Mouse (Mus musculus) testis, postnatal 10 days (tissue): Measurements from ENCODE around the gene Zup1.
"Not testable (repeated sequence)": the region's sequence is repeated elsewhere in the genome, so short reads cannot be mapped to it uniquely, and the experiment has no call there.

ENCODE experiments used
- DNase-seq: peaks from one replicate; pipeline ENCODE4 v3.0.0; 2021; ENCODE audit warnings: low spot score

The Zup1 gene

GRCm38 (mm10) chr10:33950803-33951583 is at the start of gene Zup1:
TSS of gene Zup1 (minus strand) at chr10:33951269.
- peak; percentile 88 for DNase-seq

- no peak for DNase-seq
These were observed 47.3 kb upstream of the Zup1 start for GRCm38 (mm10) chr10:33998397-33998796.

GRCm38 (mm10) chr10:33996686-33997085 is 45.6 kb upstream of the Zup1 start:
- DNase-seq = not testable (repeated sequence)

- DNase-seq = peak; percentile 64
These were observed 35.7 kb upstream of the Zup1 start for GRCm38 (mm10) chr10:33986771-33987170.

GRCm38 (mm10) chr10:33974781-33975494 is 23.9 kb upstream of the Zup1 start:
- no peak for DNase-seq

DNA sequence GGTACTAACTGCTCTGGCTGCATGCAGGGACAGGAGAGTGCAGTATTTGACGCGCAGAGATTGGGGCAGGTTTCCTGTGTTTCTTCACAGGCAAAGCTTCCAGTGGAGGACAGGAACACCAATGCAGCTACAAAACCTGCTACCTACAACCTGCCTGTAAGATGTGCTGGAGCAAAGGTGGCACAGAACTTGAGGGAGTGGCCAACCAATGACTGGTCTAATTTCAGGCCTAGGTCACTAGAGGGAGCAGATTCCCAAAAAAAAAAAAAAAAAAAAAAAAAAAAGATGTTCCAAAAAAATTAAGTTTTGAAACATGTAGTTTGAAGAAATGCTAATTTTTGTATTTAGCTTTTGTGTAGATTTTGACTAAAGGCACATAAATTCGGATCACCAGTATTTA is 1.4 kb upstream of the Zup1 start:
- no peak for DNase-seq

GRCm38 (mm10) chr10:33946336-33946735 is 4.7 kb downstream of the Zup1 start:
- DNase-seq = no peak

DNA sequence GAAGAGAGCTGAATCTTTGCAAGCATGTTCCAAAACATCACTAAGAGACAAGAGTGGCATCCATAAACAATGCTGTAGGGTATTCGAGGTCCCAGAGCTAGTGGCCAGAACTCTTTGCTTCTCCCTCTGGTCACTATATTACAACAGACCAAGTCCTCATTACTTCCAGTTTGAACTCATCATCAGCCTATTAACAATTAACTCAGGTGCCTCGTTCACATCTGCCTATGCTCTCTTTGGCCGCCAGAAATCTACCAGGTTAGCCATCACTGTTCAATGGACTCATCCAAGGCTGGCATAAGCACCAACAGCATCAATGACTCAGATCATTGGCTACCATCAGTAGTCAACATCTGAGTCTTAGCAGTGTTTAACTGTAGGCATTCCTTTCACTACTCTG is 5.7 kb downstream of the Zup1 start:
- no peak for DNase-seq

DNA sequence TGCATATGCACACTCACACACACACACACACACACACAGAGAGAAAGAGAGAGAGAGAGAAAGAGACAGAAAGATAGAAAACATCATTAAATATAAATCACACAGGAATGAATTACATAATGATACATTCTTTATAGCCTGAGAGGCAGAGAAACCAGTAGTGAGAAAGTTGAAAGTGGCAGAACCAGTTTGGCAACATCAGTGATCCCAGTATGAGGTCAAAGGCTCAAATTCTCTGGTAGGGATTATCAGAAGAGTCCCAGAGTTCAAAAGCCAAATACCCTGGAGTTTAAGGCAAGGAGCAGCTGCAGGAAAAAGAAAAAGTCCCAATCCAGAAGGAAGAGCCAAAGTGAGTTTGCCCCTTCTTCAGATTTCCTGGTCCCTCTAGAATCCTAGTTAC is 10.4 kb downstream of the Zup1 start:
- no peak for DNase-seq

DNA sequence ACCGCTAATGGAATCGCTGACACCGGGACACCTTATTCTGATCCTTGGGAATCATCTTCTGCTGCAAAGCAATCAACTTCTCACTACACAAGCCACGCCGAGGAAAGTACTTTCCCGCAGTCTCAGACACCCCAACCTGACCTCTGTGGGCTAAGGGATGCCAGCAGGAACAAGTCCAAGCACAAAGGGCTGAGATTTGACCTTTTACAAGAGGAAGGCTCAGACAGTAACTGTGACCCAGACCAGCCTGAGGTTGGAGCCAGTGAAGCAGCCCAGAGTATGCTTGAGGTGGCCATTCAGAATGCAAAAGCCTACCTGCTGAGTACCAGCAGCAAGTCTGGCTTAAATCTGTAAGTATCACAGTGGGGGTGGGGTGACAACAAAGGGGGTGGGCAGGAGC is 45.6 kb downstream of the Zup1 start:
- no peak for DNase-seq

DNA sequence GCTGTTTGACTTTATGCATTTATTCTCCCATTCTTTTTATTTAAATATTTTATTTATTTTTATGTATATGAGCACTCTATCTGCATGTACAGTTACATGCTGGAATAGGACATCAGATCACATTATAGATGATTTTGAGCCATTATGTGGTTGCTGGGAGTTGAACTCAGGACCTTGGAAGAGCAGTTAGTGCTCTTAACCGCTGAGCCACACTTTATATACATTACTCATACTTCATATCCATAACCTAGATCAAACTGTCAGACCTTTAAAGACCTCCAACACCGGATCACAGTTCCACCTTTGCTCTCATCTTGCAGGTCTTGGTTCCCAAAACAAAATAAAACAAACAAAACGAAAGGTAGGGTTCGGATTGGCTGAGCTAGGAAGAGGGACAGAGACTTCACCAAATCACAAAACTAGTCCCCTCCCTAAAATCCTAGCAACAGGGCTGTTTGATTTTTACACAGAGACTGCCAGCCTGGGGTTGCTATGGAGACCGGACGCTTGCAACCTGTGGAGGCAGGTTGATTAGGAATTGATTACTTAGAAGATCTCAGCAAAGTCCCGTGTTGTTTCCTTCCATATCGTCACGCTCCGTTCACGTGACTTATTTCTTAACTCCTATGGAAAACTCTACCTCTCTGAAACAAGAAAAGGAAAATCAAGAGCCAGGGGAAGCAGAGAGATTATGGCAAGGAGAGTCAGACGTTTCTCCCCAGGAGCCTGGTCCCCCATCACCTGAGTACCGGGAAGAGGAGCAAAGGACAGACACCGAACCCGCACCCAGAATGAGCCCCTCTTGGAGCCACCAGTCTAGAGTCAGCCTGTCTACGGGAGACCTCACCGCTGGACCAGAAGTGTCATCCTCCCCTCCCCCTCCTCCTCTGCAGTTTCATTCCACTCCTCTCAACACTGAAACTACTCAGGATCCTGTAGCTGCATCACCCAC is 46.3 kb downstream of the Zup1 start, which contains the start of gene Rsph4a:
TSS of gene Rsph4a (plus strand) at position 582 of the 952 bp plus-strand sequence.
- DNase-seq = peak; percentile 60

DNA sequence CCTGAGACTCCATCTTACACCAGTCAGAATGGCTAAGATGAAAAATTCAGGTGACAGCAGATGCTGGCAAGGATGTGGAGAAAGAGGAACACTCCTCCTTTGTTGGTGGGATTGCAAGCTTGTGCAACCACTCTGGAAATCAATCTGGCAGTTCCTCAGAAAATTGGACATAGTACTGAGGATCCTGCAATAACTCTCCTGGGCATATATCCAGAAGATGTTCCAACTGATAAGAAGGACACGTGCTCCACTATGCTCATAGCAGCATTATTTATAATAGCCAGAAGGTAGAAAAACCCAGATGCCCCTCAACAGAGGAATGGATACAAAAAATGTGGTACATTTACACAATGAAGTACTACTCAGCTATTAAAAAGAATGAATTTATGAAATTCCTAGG is 49.5 kb downstream of the Zup1 start:
- not testable (repeated sequence) for DNase-seq

DNA sequence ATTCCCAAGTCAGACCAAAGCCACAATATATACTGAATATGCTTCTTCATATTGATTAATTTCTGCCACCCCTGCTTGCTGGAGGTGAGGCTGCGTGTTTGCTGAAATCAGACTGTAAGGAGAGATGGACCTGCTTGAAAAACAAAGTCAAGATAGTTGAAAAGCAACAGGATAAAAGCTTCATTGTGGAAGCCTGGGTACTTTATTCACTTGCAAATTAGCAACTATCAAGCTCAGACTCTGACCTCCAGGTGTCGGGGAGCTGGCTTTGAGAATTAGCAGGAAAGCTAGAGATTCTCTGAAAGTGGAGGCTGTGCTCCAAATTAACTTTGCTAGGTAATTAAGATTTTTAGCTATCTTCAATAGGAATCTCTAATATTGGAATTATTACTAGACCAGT is 68.7 kb downstream of the Zup1 start:
- not testable (repeated sequence) for DNase-seq

DNA sequence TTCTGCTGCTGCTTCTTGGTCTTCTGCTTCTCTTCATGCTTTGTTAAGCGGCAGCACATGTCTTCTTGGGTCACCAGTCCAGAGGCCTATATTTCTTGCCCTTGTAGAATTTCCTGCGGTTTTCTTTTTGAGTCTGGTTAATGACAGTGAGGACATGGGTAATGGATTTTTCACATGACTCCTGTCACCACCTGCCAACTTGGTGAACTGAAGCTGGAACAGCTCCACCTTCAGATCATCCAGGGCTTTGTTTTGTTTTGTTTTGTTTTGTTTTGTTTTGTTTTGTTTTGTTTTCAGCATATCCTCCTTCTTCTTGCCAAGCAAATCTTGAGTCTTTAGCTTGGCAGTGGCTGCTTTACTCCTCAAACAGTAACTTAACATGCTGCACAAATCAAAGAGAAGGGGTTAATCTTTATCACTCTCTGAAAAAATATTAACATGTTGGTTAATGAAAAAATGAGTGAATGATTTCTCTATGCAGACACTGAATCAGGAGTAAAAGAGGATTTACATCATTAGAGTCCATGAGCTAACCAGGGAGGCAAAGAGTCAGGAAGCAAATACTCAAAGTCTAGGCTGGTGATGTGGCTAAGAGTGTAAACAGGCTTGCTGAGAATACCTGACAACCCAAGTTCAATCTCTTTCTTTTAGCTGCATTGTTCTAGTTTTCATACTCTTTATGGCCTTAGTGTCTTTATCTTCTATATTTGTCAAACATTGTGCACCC is 78.2 kb downstream of the Zup1 start:
- no peak for DNase-seq

GRCm38 (mm10) chr10:33870441-33870840 is 80.6 kb downstream of the Zup1 start:
- no peak for DNase-seq
